Mouse (Mus musculus) megakaryocyte, embryonic 14.5 days (primary cell): ENCODE measurements around the gene Znhit6.

Source experiments
- FLI1 ChIP-seq: IDR thresholded peaks from 2 replicates; pipeline ENCODE4 v1.6.1; 2012; ENCODE audit warnings: low read length, inconsistent platforms, mixed read lengths
- GATA1 ChIP-seq: IDR thresholded peaks from 3 replicates; pipeline ENCODE4 v1.6.1; 2012; ENCODE audit warnings: mixed read lengths, low read length, inconsistent platforms, borderline replicate concordance

DNA sequence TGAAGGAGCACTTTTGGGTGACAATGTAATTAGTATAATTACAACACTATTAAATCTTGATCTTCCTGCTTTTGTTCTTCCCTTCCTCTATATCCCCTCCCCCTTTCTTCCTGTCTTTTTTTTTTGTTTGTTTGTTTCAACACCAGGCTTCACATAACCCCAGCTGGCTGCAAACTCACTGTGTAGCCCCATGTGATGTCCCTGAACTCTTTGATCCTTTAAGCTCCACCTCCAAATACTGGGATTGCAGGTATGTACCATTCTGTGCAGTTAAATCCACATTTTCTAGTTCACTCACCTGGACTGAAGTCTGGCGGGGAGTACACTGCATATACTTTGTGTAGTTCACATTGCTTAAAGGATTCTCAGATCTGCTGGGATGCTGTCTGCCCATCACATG lies 50.1 kb downstream of the Znhit6 start:
- no peak for TF ChIP-seq GATA1
- no peak for TF ChIP-seq FLI1
